16 mouse cellular contexts compared by ENCODE assay signal in genomic region chr4:108768527-108768926, GRCm38 (mm10). TPM values are rescaled to one million over a fixed set of nuclear protein-coding genes. Genes with fewer than 3 reads are reported as not detected.
"Had no signal": no experiment of that assay in that cellular context is flagged by ENCODE, and none has a peak within 500 bp of the region (broad histone marks: within the 10 kb centered on the region; RNA-seq: fewer than 3 reads in every experiment).

No protein-coding gene starts in this region.

- H3K4me2 ChIP-seq: limb, embryonic 13.5 days; neural tube, embryonic 12.5 days; stomach, embryonic 15.5 days had no signal

- H3K9ac ChIP-seq: limb, embryonic 13.5 days; liver, embryonic 14.5 days; neural tube, embryonic 12.5 days; stomach, embryonic 15.5 days had no signal

- H3K36me3 ChIP-seq: limb, embryonic 13.5 days; neural tube, embryonic 12.5 days; stomach, embryonic 15.5 days had no signal

- H3K27ac ChIP-seq: limb, embryonic 13.5 days; liver, embryonic 14.5 days; midbrain, embryonic 10.5 days; neural tube, embryonic 12.5 days; stomach, embryonic 15.5 days had no signal

- H3K4me1 ChIP-seq: limb, embryonic 13.5 days; neural tube, embryonic 12.5 days; stomach, embryonic 15.5 days had no signal

- H3K9me3 ChIP-seq: limb, embryonic 13.5 days; midbrain, embryonic 10.5 days; neural tube, embryonic 12.5 days; stomach, embryonic 15.5 days had no signal

- H3K4me3 ChIP-seq: limb, embryonic 13.5 days; midbrain, embryonic 10.5 days; neural tube, embryonic 12.5 days; stomach, embryonic 15.5 days had no signal

- H3K27me3 ChIP-seq: limb, embryonic 13.5 days; neural tube, embryonic 12.5 days; stomach, embryonic 15.5 days had no signal

- DNase-seq: kidney, adult 11 months; left cerebral cortex, postnatal 4 days; lung, adult 18-20 months; midbrain, embryonic 14.5 days; right cerebral cortex, postnatal 4 days; thymus, adult 2 months; thymus, postnatal 25 days had no signal

RNA-seq across cellular contexts. Expression of gene 3110021N24Rik, which starts 49.1 kb away (rescaled TPM):
- total RNA-seq: neutrophil, adult 5-6 weeks had no signal
- polyA plus RNA-seq: liver, adult 2 months; spleen, adult 2 months; testis, adult 2 months; thymus, adult 2 months had no signal
